Mouse (Mus musculus): ENCODE results near the gene Phlda2.
"Not testable (repeated sequence)": the region's sequence is repeated elsewhere in the genome, so short reads cannot be mapped to it uniquely, and the experiment has no call there.

The Phlda2 gene

DNA sequence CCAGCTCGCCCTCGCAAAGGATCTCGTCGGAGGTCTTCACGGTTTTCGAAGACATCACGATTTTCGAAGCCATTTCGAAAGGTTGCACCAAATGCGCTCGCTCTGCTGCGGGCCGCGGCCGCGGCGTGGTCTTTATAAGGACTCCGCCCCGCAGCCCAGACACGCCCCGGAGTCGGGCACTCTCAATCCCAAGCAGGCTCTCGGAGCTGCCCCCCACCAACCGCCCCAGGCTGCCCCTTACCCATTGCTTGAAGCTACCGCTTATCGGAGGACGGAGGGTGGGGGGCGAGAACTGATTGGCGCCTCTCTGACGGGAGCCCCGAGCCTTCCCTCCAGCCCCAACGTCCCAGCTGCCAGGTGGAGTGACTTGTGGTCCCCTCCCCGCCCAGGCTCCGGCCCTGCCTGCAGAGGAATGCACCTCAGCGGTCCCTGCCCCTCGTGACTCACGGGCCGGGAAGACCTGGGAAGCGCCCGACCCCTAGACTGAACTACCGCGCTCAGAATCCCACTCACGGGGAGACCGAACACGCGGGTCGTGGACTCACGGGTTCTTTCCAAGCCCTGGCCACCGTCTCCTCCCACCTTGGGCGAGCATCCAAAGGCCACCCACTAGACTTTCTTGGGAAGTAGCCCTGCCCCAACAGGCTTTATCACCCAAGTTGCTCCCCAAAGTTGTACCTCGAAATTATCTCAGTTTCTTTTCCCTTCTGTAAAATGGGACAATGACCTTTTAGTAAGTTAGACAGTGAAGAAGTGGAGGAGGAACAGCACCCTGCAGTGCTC is at the start of gene Phlda2:
TSS of gene Phlda2 (minus strand) at position 733 of the 783 bp plus-strand sequence.
- peak; percentile 78 for DNase-seq

DNA sequence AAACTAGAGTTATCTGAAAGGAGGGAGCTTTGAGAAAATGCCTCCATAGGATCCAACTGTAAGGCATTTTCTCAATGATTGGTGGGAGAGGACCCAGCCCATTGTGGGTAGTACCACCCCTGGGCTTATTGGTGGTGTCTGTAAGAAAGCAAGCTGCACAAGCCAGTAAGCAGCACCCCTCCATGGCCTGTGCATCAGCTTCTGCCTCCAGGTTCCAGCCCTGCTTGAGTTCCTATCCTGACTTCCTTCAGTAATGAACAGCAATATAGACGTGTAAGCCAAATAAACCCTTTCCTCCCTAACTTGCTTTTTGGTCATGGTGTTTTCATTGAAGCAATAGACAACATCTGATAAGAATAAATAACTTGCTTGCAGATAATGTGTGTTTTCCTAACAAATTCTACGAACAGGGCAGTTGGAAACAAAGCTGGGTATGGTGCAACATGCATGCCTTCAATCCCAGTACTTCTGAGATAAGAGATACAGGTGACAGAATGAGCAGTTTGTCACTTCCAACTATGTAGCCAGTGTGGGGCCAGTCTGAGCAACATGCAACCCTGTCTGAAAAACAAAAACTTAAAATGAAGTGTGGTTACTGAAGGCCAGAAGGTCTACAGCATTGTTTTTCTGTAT is 46.8 kb upstream of the Phlda2 start:
- DNase-seq: no peak

DNA sequence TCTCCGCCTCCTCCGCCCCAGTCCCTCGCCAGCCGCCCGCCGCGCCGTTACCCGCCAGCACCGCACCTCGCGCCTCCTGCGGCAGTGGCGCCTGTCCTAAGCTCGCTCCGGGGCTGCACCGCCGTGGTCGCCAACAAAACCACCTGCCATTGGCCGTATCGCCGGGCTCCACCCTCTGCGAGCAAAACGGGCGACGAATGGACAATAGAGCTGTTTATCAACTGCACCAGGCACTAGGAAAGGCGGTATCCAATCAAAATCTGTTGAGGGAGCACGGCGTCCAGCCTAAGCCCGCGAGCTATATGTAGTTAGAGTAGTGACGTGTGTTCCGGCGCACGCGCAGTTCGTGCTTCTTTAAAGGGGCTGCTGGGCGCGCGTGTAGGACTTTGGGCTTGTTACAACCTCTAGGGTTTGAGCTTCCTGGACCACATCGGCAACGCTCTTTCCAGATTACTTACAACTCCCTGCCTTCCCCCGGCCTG is 46.1 kb upstream of the Phlda2 start, which contains the start of gene Nap1l4:
TSS of gene Nap1l4 (minus strand) at position 131 of the 482 bp plus-strand sequence.
- peak; percentile 100 for DNase-seq

- no peak for DNase-seq
Measured at GRCm38 (mm10) chr7:143548231-143548961, 45.4 kb upstream of the Phlda2 start.

DNA sequence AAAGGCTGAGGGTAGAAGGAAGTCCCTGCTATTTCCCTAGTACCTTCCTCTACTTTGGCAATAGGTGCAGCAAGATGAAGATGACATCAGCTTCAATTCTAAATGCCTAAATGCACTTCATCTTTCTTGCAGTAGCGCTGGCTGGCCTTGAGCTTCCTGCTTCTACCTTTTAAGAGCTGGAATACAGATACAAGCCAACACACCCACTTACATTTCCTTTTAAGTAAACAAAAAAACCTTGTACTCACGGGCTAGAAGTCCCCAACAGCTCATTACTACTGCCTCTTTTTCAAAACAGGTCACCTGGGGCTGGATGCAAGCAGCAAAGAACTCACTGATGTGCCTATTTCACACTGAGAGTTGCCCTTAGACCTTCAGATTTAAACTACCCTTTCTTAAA is 43.6 kb upstream of the Phlda2 start:
- no peak for DNase-seq

GRCm38 (mm10) chr7:143544368-143544767 is 41.4 kb upstream of the Phlda2 start:
- peak; percentile 19 for DNase-seq

GRCm38 (mm10) chr7:143538671-143539070 is 35.7 kb upstream of the Phlda2 start:
- no peak for DNase-seq

DNA sequence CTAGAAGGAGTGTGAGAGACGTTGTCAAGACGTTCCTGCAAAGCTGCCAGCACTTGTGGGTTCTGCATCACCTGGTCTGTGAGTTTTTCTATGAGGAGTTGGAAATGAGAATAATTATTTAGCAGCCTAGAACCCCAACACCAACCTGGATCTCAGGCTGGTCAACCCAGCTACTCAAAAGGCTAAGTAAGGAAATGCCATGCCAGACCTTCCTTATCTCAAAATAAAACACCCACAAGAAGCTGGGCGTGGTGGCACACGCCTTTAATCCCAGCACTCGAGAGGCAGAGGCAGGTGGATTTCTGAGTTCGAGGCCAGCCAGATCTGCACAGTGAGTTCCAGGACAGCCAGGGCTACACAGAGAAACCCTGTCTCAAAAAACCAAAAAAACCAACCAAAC is 35.3 kb upstream of the Phlda2 start:
- DNase-seq: not testable (repeated sequence)

DNA sequence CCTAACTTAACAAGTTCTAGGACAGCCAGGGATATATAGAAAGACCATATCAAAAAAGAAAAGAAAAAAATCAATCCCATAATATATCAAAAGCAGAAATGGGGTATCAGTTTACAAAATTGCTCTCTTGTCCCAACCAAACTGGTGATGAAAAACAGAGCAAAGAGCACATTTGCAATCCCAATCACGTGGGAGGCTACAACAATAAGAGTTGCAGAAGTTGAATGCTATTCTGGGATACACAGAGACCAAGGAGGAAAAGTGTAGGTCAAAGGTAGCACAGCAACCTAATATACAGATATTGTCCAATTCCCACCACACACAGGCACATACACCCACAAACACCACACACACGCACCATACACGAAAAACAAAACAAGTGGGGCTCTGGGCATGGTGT is 33.3 kb upstream of the Phlda2 start:
- no peak for DNase-seq

DNA sequence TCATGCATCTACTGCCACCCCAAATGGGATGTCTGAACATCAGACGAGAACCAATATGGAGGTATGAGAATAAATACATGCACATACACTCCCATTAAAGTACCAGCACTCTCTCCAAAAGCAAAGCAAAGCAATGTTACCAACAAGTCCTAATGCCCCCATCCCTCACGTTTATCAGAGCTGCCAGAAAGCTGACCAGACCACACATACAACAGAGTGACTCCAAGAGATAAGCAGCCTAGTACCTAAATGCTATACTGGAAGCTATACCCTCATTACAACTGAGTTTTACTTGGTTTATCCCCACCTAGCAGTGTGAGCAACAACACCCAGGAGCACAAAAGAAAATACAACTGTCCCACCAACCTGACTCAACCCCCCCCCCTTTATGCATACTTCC is 30.3 kb upstream of the Phlda2 start:
- DNase-seq: no peak

DNA sequence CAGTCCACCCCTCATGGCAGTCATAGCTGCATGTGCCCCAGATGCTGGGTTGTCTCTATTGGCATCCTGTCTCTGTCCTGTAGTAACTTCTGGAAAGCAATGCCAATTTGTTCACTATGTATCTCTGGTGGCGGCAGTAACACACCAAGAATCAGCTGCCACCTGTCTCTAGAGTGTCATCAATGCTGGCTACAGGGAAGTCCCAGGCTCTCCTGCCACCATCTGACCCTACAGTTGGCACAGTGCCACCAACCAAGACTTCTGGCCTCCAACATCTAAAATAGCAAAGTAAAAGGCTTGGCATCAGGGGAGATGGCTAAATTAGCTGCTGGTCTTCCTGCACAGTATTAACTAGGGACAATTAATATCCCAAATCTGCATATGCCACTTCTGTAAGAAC is 29.5 kb upstream of the Phlda2 start:
- DNase-seq: no peak

DNA sequence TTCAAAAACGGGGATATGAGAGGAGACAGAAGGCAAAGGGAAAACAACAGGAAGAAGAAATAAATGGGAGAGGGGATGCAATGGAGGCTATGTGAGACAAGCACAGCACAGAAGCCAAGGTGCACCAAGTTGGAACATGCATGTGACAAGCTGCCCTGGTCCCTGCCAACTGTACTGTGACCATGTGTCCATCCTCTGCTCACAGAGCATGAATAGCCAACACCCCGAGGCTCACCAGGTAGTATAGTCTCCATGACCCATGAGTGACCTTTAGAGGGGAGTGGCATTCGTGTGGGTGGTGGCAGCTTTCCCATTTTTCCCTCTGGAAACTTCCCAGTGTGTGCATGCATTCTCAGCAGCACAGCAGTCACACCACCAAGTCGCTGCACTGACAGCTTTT is 16.4 kb upstream of the Phlda2 start:
- DNase-seq: no peak

DNA sequence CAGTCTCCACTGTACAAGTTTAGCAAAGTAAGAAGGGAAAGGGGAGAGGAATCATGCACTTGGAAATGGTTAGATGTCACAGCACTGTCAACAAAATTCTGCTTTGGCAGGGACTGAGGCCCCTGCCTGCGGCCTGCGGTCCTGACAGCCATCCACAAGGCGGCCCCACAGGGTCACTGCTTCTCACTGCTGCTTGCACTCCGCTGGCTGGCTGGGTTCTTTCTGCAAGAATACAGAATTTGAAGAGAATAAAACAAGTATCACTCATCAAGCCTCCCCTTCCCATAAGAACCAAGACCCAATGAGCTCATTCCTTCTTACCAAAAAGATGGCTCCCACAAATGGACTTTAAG is 11.4 kb upstream of the Phlda2 start:
- no peak for DNase-seq

DNA sequence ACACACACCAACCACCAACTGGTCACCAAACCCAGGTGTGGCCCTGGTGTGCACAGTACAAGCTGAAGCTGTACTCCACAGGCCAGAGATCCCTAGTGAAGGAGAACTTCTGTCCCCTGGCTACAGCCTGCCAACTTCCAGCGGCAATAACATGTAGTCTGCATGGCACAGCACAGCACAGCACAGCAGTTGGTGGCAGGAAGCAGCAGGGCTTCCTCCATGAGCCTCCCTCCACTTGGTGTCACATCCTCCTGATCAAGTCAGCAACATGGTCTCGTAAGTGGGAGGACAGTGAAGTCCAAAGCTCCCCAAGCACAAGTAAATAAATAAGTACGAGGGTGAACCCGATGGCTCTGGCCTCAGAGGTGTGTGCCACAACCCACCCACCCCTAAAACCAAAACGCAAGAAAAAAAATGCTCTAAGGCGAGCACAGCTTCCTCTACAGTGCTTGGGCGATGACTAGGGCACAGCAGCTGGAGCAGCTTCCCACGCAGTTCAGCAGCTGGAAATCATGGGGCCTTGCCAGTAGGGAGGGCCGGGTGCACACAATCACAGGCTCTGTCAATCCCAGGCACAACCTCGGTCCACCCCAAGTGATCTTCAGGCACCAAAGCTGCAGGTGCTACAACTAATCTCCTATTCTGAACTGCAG is 10.9 kb upstream of the Phlda2 start:
- DNase-seq: no peak

- DNase-seq: no peak
Measured at GRCm38 (mm10) chr7:143511335-143511712, 8.4 kb upstream of the Phlda2 start.

DNA sequence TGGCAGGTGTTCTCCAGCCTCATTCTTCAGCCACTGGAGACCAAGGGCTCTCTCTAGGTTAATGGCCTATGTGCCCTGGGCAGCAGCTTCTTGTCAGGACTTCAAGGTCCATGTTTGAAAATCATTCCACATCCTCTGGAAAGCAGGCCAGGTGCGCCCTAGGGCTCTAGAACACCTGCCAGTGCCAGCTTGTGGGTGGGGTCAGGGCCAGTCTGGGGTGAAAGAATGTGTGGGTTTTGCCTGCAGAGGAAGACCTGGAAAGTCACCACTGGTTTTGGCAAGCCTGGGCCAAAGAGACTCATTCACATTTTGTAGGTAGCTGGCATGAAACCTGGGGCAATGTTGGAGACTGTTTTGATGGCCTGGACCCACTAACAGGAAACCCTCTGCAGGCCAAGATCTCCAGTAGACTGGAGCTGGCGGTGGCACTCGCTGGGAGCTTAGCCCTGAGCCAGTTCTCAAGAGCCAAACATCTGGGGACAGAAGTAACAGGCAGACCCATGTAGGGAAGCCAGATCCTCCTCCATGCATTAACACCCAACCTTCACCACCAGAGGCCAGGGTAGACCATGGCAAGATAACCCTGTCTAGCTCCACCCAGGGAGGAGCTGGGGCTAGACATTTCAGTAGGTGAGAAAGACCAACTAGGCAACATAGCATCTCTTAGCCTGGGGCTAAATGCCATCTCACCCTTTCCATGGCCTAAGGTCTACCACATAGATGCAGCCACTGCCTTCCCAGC is 7.8 kb upstream of the Phlda2 start:
- peak; percentile 49 for DNase-seq

GRCm38 (mm10) chr7:143509566-143509965 is 6.6 kb upstream of the Phlda2 start:
- DNase-seq: peak; percentile 44

GRCm38 (mm10) chr7:143506675-143507074 is 3.7 kb upstream of the Phlda2 start:
- DNase-seq: peak; percentile 78

GRCm38 (mm10) chr7:143506271-143506670 is 3.3 kb upstream of the Phlda2 start:
- no peak for DNase-seq

DNA sequence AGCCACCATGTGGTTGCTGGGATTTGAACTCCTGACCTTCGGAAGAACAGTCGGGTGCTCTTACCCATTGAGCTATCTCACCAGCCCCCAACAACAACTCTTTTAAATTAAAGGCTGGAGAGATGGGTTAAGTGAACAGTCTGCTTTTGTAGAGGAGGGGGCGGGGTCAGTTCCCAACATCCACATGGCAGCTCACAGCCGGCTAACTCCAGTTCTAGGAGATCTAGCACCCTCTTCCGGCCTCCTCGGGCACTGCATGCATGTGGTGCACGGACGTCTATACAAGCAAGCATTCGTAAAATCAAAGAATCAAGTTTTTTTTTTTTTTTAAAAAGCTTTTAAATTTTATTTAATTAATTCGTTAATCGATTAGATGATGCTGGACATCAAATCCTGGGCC is 2.9 kb upstream of the Phlda2 start:
- DNase-seq: peak; percentile 89

- no peak for DNase-seq
Measured at GRCm38 (mm10) chr7:143505411-143505810, 2.5 kb upstream of the Phlda2 start.

DNA sequence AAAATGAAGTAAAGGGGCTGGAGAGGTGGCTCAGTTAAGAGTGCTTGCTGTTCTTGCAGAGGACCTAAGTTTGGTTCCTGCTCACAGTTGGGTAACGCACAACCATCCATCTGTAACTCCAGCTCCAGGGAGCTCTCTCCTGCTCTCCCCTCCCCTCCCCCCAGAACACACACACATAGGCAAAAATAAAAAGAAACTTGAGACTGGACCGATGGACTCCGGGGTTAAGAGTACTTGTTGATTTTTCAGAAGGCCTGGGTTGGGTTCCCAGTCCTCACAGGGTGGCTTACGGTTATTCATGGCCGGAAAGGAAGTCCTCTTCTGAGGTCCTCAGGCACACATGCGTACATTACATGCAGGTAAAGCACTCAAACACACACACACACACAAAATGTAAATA is 976 bp upstream of the Phlda2 start:
- DNase-seq: no peak
